Mouse (Mus musculus): ENCODE measurements at regions not wholly inside any gene's neighbourhood (a gene's known extent, or its start where the extent isn't known, plus 50 kb on each side); places are given as distances from the start of the nearest gene placed in this dataset.

GRCm38 (mm10) chr11:52557836-52558235 is 161.6 kb downstream of the 9530068E07Rik start:
- Histone ChIP-seq H3K27me3 (ENCODE audit: insufficient read depth, low read length) (no peaks in the 10 kb centered on the region), H3K36me3 (replicated peaks) (no peaks in the 10 kb centered on the region), H3K9me3 (replicated peaks) (no peaks in the 10 kb centered on the region), H3K4me1 (ENCODE audit: insufficient read depth, low read depth, low read length) (no peaks in the 10 kb centered on the region), H3K4me3 (ENCODE audit: low read depth, low read length) (no peak overlapping the region)
- DNase-seq (ENCODE audit: low spot score): no peak
- ATAC-seq (ENCODE audit: extremely low read depth, insufficient number of reproducible peaks, low FRiP score, poor library complexity, severe bottlenecking): no peak
- no peak for TF ChIP-seq CTCF (IDR thresholded peaks at IDR 0.05; ENCODE audit: low read depth, low read length)
- TF ChIP-seq GATA2 (IDR thresholded peaks at IDR 0.05; ENCODE audit: borderline replicate concordance, low read depth, low read length): no peak
- no peak for TF ChIP-seq POLR2AphosphoS5 (IDR thresholded peaks at IDR 0.05; ENCODE audit: insufficient replicate concordance, low read depth, low read length)

- DNase-seq (ENCODE audit: low spot score) (no peak), ATAC-seq (ENCODE audit: extremely low read depth, insufficient number of reproducible peaks, low FRiP score, poor library complexity, severe bottlenecking) (no peak)
- no peak overlapping the region for H3K4me3 ChIP-seq (ENCODE audit: low read depth, low read length)
- H3K27me3 ChIP-seq (ENCODE audit: insufficient read depth, low read length): no peaks in the 10 kb centered on the region
- no peaks in the 10 kb centered on the region for H3K9me3 ChIP-seq (replicated peaks)
- no peak for TF ChIP-seq GATA1 (IDR thresholded peaks at IDR 0.05; ENCODE audit: borderline replicate concordance, low read length)
- TF ChIP-seq TAL1 (conservative IDR thresholded peaks at IDR 0.05; ENCODE audit: low read depth, low read length): no peak
- no peak for TF ChIP-seq CTCF (IDR thresholded peaks at IDR 0.05; ENCODE audit: low read depth, low read length)
- no peaks in the 10 kb centered on the region for H3K36me3 ChIP-seq (replicated peaks)
- no peaks in the 10 kb centered on the region for H3K4me1 ChIP-seq (ENCODE audit: insufficient read depth, low read depth, low read length)
These were observed 162.6 kb downstream of the 9530068E07Rik start for GRCm38 (mm10) chr11:52558782-52559181.

- no peaks in the 10 kb centered on the region for H3K36me3 ChIP-seq (replicated peaks)
- H3K4me3 ChIP-seq (ENCODE audit: low read depth, low read length): peak overlapping the region; percentile 21; the same call in 1 of the 2 replicates
- no peaks in the 10 kb centered on the region for H3K4me1 ChIP-seq (ENCODE audit: insufficient read depth, low read depth, low read length)
- no peaks in the 10 kb centered on the region for H3K27me3 ChIP-seq (ENCODE audit: insufficient read depth, low read length)
- no peaks in the 10 kb centered on the region for H3K9me3 ChIP-seq (replicated peaks)
- no peak for DNase-seq (ENCODE audit: low spot score)
- no peak for ATAC-seq (ENCODE audit: extremely low read depth, insufficient number of reproducible peaks, low FRiP score, poor library complexity, severe bottlenecking)
- no peak for TF ChIP-seq TAL1 (conservative IDR thresholded peaks at IDR 0.05; ENCODE audit: low read depth, low read length)
- no peak for TF ChIP-seq POLR2AphosphoS5 (IDR thresholded peaks at IDR 0.05; ENCODE audit: insufficient replicate concordance, low read depth, low read length)
- TF ChIP-seq GATA2 (IDR thresholded peaks at IDR 0.05; ENCODE audit: borderline replicate concordance, low read depth, low read length): no peak
- no peak for TF ChIP-seq CTCF (IDR thresholded peaks at IDR 0.05; ENCODE audit: low read depth, low read length)
- no peak for TF ChIP-seq GATA1 (IDR thresholded peaks at IDR 0.05; ENCODE audit: borderline replicate concordance, low read length)
These were observed 165.1 kb downstream of the 9530068E07Rik start for GRCm38 (mm10) chr11:52561281-52561680.

- Histone ChIP-seq H3K9me3 (replicated peaks) (no peaks in the 10 kb centered on the region), H3K27me3 (ENCODE audit: insufficient read depth, low read length) (0 out of 2 replicates have a peak, but pooled peaks cover 4% of the 10 kb centered on the region), H3K36me3 (replicated peaks) (no peaks in the 10 kb centered on the region), H3K4me1 (ENCODE audit: insufficient read depth, low read depth, low read length) (no peaks in the 10 kb centered on the region), H3K4me3 (ENCODE audit: low read depth, low read length) (no peak overlapping the region)
- DNase-seq (ENCODE audit: low spot score) (no peak), ATAC-seq (ENCODE audit: extremely low read depth, insufficient number of reproducible peaks, low FRiP score, poor library complexity, severe bottlenecking) (no peak)
- TF ChIP-seq GATA2 (IDR thresholded peaks at IDR 0.05; ENCODE audit: borderline replicate concordance, low read depth, low read length): no peak
- no peak for TF ChIP-seq TAL1 (conservative IDR thresholded peaks at IDR 0.05; ENCODE audit: low read depth, low read length)
- no peak for TF ChIP-seq CTCF (IDR thresholded peaks at IDR 0.05; ENCODE audit: low read depth, low read length)
- TF ChIP-seq POLR2AphosphoS5 (IDR thresholded peaks at IDR 0.05; ENCODE audit: insufficient replicate concordance, low read depth, low read length): no peak
- no peak for TF ChIP-seq GATA1 (IDR thresholded peaks at IDR 0.05; ENCODE audit: borderline replicate concordance, low read length)
These were observed 169.2 kb downstream of the 9530068E07Rik start for GRCm38 (mm10) chr11:52565457-52565856.

GRCm38 (mm10) chr11:52566026-52566425 is 169.8 kb downstream of the 9530068E07Rik start:
- H3K27me3 ChIP-seq (ENCODE audit: insufficient read depth, low read length): 0 out of 2 replicates have a peak, but pooled peaks cover 4% of the 10 kb centered on the region
- no peaks in the 10 kb centered on the region for H3K36me3 ChIP-seq (replicated peaks)
- no peak for ATAC-seq (ENCODE audit: extremely low read depth, insufficient number of reproducible peaks, low FRiP score, poor library complexity, severe bottlenecking)
- H3K4me1 ChIP-seq (ENCODE audit: insufficient read depth, low read depth, low read length): no peaks in the 10 kb centered on the region
- no peaks in the 10 kb centered on the region for H3K9me3 ChIP-seq (replicated peaks)
- no peak overlapping the region for H3K4me3 ChIP-seq (ENCODE audit: low read depth, low read length)
- no peak for TF ChIP-seq GATA2 (IDR thresholded peaks at IDR 0.05; ENCODE audit: borderline replicate concordance, low read depth, low read length)
- no peak for TF ChIP-seq TAL1 (conservative IDR thresholded peaks at IDR 0.05; ENCODE audit: low read depth, low read length)
- TF ChIP-seq POLR2AphosphoS5 (IDR thresholded peaks at IDR 0.05; ENCODE audit: insufficient replicate concordance, low read depth, low read length): no peak
- TF ChIP-seq GATA1 (IDR thresholded peaks at IDR 0.05; ENCODE audit: borderline replicate concordance, low read length): no peak
- no peak for TF ChIP-seq CTCF (IDR thresholded peaks at IDR 0.05; ENCODE audit: low read depth, low read length)
- no peak for DNase-seq (ENCODE audit: low spot score)

- DNase-seq (ENCODE audit: low spot score) (no peak), ATAC-seq (ENCODE audit: extremely low read depth, insufficient number of reproducible peaks, low FRiP score, poor library complexity, severe bottlenecking) (no peak)
- Histone ChIP-seq H3K4me3 (ENCODE audit: low read depth, low read length) (no peak overlapping the region), H3K27me3 (ENCODE audit: insufficient read depth, low read length) (0 out of 2 replicates have a peak, but pooled peaks cover 4% of the 10 kb centered on the region), H3K36me3 (replicated peaks) (no peaks in the 10 kb centered on the region), H3K4me1 (ENCODE audit: insufficient read depth, low read depth, low read length) (no peaks in the 10 kb centered on the region), H3K9me3 (replicated peaks) (no peaks in the 10 kb centered on the region)
- TF ChIP-seq GATA2 (IDR thresholded peaks at IDR 0.05; ENCODE audit: borderline replicate concordance, low read depth, low read length): no peak
- no peak for TF ChIP-seq GATA1 (IDR thresholded peaks at IDR 0.05; ENCODE audit: borderline replicate concordance, low read length)
- no peak for TF ChIP-seq TAL1 (conservative IDR thresholded peaks at IDR 0.05; ENCODE audit: low read depth, low read length)
- TF ChIP-seq POLR2AphosphoS5 (IDR thresholded peaks at IDR 0.05; ENCODE audit: insufficient replicate concordance, low read depth, low read length): no peak
- no peak for TF ChIP-seq CTCF (IDR thresholded peaks at IDR 0.05; ENCODE audit: low read depth, low read length)
These were observed 171.9 kb downstream of the 9530068E07Rik start for GRCm38 (mm10) chr11:52567945-52568687.

All from G1E (cell line).